Mouse (Mus musculus) brown adipose tissue, adult 24 weeks (tissue): ENCODE data around the gene 9130409I23Rik. TPM values are rescaled to one million over a fixed set of nuclear protein-coding genes. Genes with fewer than 3 reads are reported as not detected.

ENCODE experiments used
- H3K27ac ChIP-seq: fragments of 200-500 bp; replicated peaks from 2 replicates; pipeline ENCODE4 v1.5.1; 2012; ENCODE audit warnings: low read depth, mild to moderate bottlenecking, low read length
- H3K4me1 ChIP-seq: fragments of 200-500 bp; 2 replicates; pipeline ENCODE4 v1.6.1; 2012; ENCODE audit warnings: low read length, mixed read lengths; ENCODE audit not compliant: control insufficient read depth, insufficient read depth, insufficient read length
- H3K4me3 ChIP-seq: fragments of 200-500 bp; 2 replicates; pipeline ENCODE4 v1.5.1; 2012; ENCODE audit warnings: low read depth, mild to moderate bottlenecking, low read length, moderate library complexity; ENCODE audit not compliant: insufficient read depth
- polyA plus RNA-seq: library from polyadenylated mRNA; stranded (reverse); fragments of >200 nt; gene quantifications from 2 replicates; pipeline ENCODE4 v1.2.4, GENCODE M21; 2012; ENCODE audit not compliant: missing spikeins, insufficient read depth, insufficient read length

The 9130409I23Rik gene
- not detected in 2 replicates for polyA plus RNA-seq

DNA sequence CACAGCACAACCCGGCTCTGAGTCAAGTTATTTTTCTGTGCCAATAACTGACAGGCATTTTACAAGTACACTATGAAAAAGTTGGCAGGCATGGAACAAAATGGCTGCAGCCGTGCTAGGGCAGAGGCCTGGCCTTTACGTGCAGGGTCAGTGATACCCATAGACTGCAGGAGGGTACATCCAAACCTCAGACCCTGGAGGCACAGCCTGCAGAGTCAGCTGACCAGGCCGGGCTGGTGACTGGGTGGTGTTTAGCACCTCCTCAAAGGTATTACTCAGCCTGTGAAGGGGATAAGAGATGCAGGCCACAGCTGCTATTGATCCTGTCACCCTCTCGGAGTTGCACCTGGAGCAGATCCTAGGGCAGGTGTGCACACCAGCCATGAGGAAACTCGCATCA lies at the start of gene 9130409I23Rik:
9130409I23Rik (plus strand) TSS at position 301 of the 400 bp plus-strand sequence.
- Histone ChIP-seq H3K27ac (no peak within 1 kb of the TSS), H3K4me3 (no peak within 1 kb of the TSS), H3K4me1 (no peaks in the 10 kb centered on the region)

DNA sequence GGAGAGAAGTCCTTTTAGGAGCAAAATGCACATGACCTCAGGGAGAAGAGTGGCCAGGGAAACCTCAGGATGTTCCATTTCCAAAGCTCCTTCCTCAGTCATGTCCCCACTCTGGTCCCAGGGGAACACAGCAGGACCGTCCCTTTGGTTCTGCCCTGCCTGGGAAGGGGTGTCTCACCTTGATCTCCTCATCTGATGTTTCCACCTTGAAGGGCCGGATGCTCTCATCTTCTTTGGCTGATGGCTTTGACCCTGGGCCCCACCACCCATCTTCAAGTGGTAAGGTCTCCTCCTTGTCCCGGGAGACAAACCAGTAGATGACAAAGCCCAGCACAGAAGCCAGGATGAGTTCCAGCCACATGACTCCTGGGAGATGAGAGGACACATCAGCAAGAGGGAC lies 49.4 kb upstream of the 9130409I23Rik start:
- H3K4me3 ChIP-seq = no peak overlapping the region
- no peak overlapping the region for H3K27ac ChIP-seq
- peaks cover 12% of the 10 kb centered on the region; the same call in 1 of the 2 replicates for H3K4me1 ChIP-seq

- H3K27ac ChIP-seq = no peak overlapping the region
These were observed 47.2 kb upstream of the 9130409I23Rik start for GRCm38 (mm10) chr1:181003790-181004189.

DNA sequence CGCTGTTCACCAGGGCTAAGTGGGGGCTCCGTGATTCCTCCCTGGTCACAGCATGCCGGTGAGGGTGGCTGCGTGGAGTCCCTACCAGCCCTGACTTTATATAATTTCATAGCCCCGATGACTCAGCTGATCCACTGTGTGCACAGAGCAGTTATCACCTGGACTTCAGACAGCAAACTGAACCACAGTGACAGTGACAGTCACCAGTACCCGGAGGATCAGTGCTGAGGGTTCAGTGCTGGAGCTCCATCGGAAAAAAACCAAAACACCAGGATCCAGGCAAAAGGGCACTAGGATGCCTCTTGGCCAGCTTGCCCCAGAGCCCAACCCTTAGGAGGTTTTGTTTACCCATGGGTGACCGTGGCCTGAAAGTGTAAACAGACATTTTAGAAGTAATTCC lies 45.7 kb upstream of the 9130409I23Rik start:
- no peak overlapping the region for H3K27ac ChIP-seq

More at GRCm38 (mm10) chr1:181003790-181004189, 47.2 kb upstream of the 9130409I23Rik start:
- Histone ChIP-seq H3K4me3 (no peak overlapping the region), H3K4me1 (peaks cover 20% of the 10 kb centered on the region)

GRCm38 (mm10) chr1:181007831-181008230 lies 43.2 kb upstream of the 9130409I23Rik start:
- Histone ChIP-seq H3K4me3 (no peak overlapping the region), H3K27ac (no peak overlapping the region), H3K4me1 (peaks cover 25% of the 10 kb centered on the region)

More for the DNA sequence above, 45.7 kb upstream of the 9130409I23Rik start:
- Histone ChIP-seq H3K4me3 (no peak overlapping the region), H3K4me1 (peaks cover 26% of the 10 kb centered on the region)

- Histone ChIP-seq H3K27ac (no peak overlapping the region), H3K4me1 (peaks cover 25% of the 10 kb centered on the region), H3K4me3 (no peak overlapping the region)
These were observed 42.8 kb upstream of the 9130409I23Rik start for GRCm38 (mm10) chr1:181008266-181008665.

GRCm38 (mm10) chr1:181009011-181009590 lies 41.9 kb upstream of the 9130409I23Rik start:
- Histone ChIP-seq H3K4me3 (no peak overlapping the region), H3K27ac (no peak overlapping the region), H3K4me1 (peaks cover 25% of the 10 kb centered on the region)

DNA sequence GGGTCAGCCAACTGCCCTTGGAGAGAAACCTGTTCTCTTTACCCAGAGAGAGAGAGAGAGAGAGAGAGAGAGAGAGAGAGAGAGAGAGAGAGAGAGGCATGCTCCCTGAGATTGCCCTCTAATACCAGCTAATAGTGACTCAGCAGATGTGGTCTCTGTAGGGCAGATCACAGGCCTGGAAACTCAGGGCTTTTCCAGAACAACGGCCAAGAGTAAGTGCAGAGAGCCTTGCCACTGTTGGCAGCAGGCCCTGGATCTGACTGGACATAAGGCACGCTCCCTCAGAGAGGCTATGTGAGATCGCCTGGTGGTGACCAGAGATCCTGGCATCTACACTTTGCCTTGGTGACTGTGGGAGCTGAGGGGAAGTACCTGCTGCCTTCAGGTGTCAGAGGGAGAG lies 41.3 kb upstream of the 9130409I23Rik start:
- peaks cover 28% of the 10 kb centered on the region for H3K4me1 ChIP-seq
- no peak overlapping the region for H3K4me3 ChIP-seq
- peak overlapping the region; percentile 53; the same call in 1 of the 2 replicates for H3K27ac ChIP-seq

- Histone ChIP-seq H3K4me1 (peaks cover 28% of the 10 kb centered on the region), H3K4me3 (no peak overlapping the region), H3K27ac (0 out of 2 replicates have a peak overlapping the region, but pooled peaks have one; percentile 14)
These were observed 40.7 kb upstream of the 9130409I23Rik start for GRCm38 (mm10) chr1:181010171-181010932.

- Histone ChIP-seq H3K4me3 (no peak overlapping the region), H3K4me1 (peaks cover 32% of the 10 kb centered on the region), H3K27ac (no peak overlapping the region)
These were observed 39.4 kb upstream of the 9130409I23Rik start for GRCm38 (mm10) chr1:181011601-181012000.

GRCm38 (mm10) chr1:181012416-181012815 lies 38.6 kb upstream of the 9130409I23Rik start:
- Histone ChIP-seq H3K4me1 (peaks cover 29% of the 10 kb centered on the region), H3K27ac (no peak overlapping the region), H3K4me3 (no peak overlapping the region)

- Histone ChIP-seq H3K27ac (no peak overlapping the region), H3K4me1 (peaks cover 24% of the 10 kb centered on the region), H3K4me3 (no peak overlapping the region)
These were observed 37.6 kb upstream of the 9130409I23Rik start for GRCm38 (mm10) chr1:181013446-181013845.

DNA sequence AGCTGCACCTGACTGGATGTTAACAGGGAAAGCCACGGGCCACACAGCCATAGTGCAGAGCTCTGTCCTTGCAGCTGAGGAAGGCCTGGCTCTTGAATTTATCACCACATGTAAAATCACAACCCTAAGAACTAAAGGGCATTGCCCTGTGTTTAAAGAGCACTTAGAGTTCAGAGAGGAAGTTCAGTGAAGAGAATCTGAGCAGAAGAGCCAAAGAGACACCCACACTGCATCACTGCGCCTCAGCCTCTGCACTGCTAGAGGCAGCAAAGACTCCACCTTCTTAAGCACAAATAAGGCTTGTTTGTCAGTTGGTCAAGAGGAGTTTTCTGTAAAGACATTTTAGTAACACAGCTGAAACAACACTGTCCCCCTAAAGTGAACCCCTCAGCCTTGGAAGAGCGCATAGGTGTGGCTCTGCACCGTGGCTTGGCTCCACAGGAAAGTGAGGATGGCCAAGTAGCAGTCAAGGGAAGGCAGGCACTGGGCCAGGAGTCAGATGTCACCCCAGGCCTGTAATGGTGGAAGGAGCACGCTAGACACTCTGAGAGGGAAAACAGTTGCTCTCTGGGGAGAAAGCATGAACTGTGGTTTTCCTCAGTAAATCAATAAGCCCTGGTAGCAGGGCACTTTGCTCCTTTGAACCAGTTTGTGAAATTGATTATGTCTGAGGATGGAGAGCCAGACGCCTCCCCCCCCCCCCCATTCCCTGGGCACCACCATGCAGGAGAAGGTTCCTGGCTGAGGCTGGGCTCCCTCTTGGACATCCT lies 36.1 kb upstream of the 9130409I23Rik start:
- Histone ChIP-seq H3K4me1 (peaks cover 20% of the 10 kb centered on the region), H3K4me3 (no peak overlapping the region; the same call in 1 of the 2 replicates), H3K27ac (peak overlapping the region; percentile 86)

GRCm38 (mm10) chr1:181015558-181015957 lies 35.5 kb upstream of the 9130409I23Rik start:
- Histone ChIP-seq H3K27ac (peak overlapping the region; percentile 86), H3K4me3 (no peak overlapping the region; the same call in 1 of the 2 replicates), H3K4me1 (peaks cover 14% of the 10 kb centered on the region)

DNA sequence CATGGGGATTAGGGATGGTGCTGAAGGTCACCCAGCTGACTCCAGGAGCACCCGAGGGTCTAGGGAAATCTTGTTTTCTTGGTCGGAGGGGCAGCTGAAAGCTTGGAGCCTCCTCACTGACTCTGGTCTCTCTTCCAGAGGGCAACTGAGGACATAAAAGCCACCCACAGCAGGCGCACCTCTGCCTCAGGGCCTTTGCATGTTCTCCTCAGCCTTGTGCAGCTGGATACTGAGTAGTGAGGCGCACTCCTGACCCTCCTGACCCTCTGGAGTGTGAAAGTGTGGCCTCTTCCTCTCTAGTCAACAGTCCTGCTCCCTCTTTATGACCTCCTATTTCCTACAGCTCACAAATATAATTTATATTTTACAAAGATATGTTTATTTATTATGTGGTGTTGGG lies 35.0 kb upstream of the 9130409I23Rik start:
- H3K4me3 ChIP-seq = no peak overlapping the region
- peak overlapping the region; percentile 86 for H3K27ac ChIP-seq
- H3K4me1 ChIP-seq = peaks cover 12% of the 10 kb centered on the region
